Mouse (Mus musculus) adrenal gland, postnatal 25 days (tissue): ENCODE results near the gene Rbm4b. TPM values are rescaled to one million over a fixed set of nuclear protein-coding genes. Genes with fewer than 3 reads are reported as not detected.
"Not testable (repeated sequence)": the region's sequence is repeated elsewhere in the genome, so short reads cannot be mapped to it uniquely, and the experiment has no call there.

Experiments used
- DNase-seq: peaks from one replicate; pipeline ENCODE4 v3.0.0; 2021; ENCODE audit warnings: mixed read lengths
- total RNA-seq: library from RNA; stranded (reverse); gene quantifications from 2 replicates; pipeline ENCODE4 v1.2.3, GENCODE M21; 2021

Rbm4b gene
- total RNA-seq, 1 experiment from 2014 or later = 16.8 TPM

- DNase-seq = no peak
These were observed 54.4 kb downstream of the Rbm4b start for GRCm38 (mm10) chr19:4810746-4811062.

DNA sequence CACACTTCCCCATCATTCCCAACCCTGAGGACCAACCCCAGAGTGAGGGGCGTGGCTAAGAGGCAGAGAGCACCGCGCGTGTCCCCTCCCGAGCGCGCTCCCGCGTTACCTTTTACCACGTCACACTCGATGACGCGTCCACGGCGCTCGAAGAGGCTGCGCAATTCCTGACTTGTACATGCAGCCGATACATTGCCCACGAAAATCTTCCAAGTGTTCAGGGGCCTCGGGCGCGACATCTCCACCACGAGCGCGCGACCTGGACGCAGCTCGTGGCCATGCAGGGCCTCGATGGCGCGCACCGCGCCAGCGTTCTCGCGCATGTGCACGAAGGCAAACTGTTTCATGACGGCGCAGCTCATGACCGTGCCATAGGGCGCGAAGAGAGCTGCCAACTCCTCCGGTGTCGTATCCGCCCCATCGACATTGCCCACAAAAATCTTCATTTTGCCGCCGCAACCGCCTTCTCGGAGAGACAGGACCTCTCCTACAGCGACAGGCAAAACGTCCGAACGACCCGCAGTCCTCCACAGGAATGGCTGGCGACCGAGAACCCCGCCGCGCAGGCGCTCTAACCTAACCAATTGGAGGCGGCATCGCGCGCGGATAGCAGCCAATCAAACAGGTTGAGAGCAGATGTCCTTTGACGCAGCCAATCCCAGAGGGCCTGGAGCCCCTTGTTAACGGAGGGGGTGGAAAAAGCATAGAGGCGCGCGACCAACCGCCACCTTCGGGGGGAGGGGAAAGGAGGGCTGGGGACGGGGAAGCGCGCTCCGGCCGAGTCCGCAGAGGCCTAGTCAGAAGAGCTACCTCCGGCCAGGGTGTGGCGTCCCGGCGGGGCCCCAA lies 55.0 kb downstream of the Rbm4b start, which contains the start of the genes Gm21992 and Rbm14:
Gene Gm21992 (minus strand): TSS at position 550 of the 846 bp plus-strand sequence.
Gene Rbm14 (minus strand): TSS at position 572 of the 846 bp plus-strand sequence.
- peak; percentile 98 for DNase-seq

DNA sequence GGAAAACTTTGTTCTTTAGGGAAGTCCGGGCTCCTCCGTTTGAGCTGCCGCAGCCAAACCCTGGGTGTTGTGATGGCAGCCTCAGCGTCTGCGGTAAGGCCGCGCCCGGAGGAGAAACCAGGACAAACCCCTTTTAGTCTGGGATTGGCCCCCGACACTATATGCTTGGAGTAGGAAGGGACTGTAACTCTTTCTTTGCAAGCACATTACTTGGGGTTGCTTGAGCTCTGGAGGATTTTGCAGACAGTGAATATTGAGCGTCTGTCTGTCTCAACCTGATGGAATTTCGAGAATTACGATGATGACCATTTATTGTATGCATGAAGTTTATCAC lies 55.6 kb downstream of the Rbm4b start:
- DNase-seq = no peak

- not testable (repeated sequence) for DNase-seq
These were observed 56.1 kb downstream of the Rbm4b start for GRCm38 (mm10) chr19:4812334-4812949.

DNA sequence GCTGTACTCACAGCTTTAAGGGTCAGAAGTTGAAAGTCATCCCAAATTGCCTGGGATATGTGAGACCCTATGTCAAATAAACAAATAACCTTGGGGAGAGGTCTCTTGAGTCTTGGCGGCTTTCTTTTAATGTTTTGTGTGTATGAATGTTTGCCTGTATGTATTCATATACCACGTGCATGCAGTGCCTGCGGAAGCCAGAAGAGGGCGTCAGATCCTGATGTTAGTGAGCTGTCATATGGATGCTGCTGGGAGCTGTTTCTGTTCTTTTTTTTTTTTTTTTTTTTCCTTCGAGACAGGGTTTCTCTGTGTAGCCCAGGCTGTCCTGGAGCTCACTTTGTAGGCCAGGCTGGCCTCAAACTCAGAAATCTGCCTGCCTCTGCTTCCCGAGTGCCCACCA lies 56.7 kb downstream of the Rbm4b start:
- DNase-seq = no peak

Other genes starting within 250 kb of the Rbm4b start
- gene Pcx, start 246.0 kb upstream of the Rbm4b start, total RNA-seq = 488 and 620 TPM in 2 replicates
- gene Lrfn4, start 140.8 kb upstream of the Rbm4b start, total RNA-seq = 4.6 and 6.0 TPM in 2 replicates
- gene Rce1, start 130.9 kb upstream of the Rbm4b start, total RNA-seq = 35.4 and 38.2 TPM in 2 replicates
- gene Gm960, start 57.8 kb upstream of the Rbm4b start, total RNA-seq = 1.7 TPM in 1 of 2 replicates, not detected in the other
- gene Sptbn2, start 45.3 kb upstream of the Rbm4b start, total RNA-seq = 0.73 and 1.00 TPM in 2 replicates
- gene Rbm4, start 37.4 kb downstream of the Rbm4b start, total RNA-seq = 62.4 and 65.4 TPM in 2 replicates
- 22.2 and 30.2 TPM in 2 replicates for gene Gm21992, start 55.1 kb downstream of the Rbm4b start, total RNA-seq
- 45.4 and 46.5 TPM in 2 replicates for gene Rbm14, start 55.1 kb downstream of the Rbm4b start, total RNA-seq
- gene Ccs, start 82.8 kb downstream of the Rbm4b start, total RNA-seq = 107 and 128 TPM in 2 replicates
- 0.15 TPM in 1 of 2 replicates, not detected in the other for gene Ccdc87, start 82.9 kb downstream of the Rbm4b start, total RNA-seq
- gene Ctsf, start 98.6 kb downstream of the Rbm4b start, total RNA-seq = 361 and 398 TPM in 2 replicates
- gene Actn3, start 121.4 kb downstream of the Rbm4b start, total RNA-seq = 0.58 and 0.71 TPM in 2 replicates
- 21.0 and 23.3 TPM in 2 replicates for gene Zdhhc24, start 122.2 kb downstream of the Rbm4b start, total RNA-seq
- 8.4 and 12.3 TPM in 2 replicates for gene Bbs1, start 150.1 kb downstream of the Rbm4b start, total RNA-seq
- gene Dpp3, start 171.8 kb downstream of the Rbm4b start, total RNA-seq = 102 and 126 TPM in 2 replicates
- 8.4 and 11.4 TPM in 2 replicates for gene Peli3, start 186.6 kb downstream of the Rbm4b start, total RNA-seq
- 51.7 and 51.8 TPM in 2 replicates for gene Mrpl11, start 205.7 kb downstream of the Rbm4b start, total RNA-seq
- 0.33 and 0.43 TPM in 2 replicates for gene Npas4, start 233.8 kb downstream of the Rbm4b start, total RNA-seq